Mouse (Mus musculus): ENCODE measurements at regions not wholly inside any gene's neighbourhood (a gene's known extent, or its start where the extent isn't known, plus 50 kb on each side); places are given as distances from the start of the nearest gene placed in this dataset.

- TF ChIP-seq CTCF (IDR thresholded peaks at IDR 0.05; ENCODE audit: low read depth, low read length) (no peak), POLR2A (IDR thresholded peaks at IDR 0.05; ENCODE audit: extremely low read depth, insufficient read depth, low read length) (no peak)
These were observed 230.6 kb upstream of the F930015N05Rik start for GRCm38 (mm10) chr11:64667010-64667409.
